16 mouse cellular contexts compared by ENCODE assay signal in the genomic region with DNA sequence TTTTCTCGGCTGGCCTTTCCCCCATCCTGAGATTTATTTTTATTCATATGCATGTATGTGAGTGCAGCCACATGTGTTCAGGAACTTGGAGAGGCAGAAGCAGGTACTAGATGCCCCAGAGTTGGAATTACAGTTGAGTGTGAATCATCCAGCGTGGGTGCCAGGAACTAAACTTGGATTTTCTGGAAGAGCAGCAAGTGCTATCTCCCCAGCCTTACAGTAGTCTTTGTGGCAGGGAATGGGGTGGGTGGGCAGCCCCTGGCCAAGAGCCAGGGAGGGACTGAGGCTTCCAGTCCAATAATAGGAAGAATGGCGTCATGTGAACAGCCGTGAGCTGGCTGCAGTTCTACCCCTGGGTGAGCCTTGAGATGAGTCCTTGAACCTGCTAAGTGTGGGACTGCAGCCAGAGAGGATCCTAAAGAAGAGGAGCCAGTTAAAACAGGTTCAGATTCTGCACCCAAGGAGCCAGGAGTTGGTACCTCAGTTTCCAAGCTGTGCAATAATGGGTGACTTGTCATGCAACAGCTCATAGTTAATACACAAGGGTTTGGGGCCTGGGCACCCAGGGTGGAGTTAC. TPM values are rescaled to one million over a fixed set of nuclear protein-coding genes. Genes with fewer than 3 reads are reported as not detected.
DNase-seq lines count a peak whose midpoint lies in the region.
"Had no signal": no experiment of that assay in that cellular context is flagged by ENCODE, and none has a peak within 500 bp of the region (broad histone marks: within the 10 kb centered on the region; RNA-seq: fewer than 3 reads in every experiment).

No protein-coding gene starts in this region.

- DNase-seq in left cerebral cortex, adult 18-20 months (ENCODE audit: low spot score in 2 of 2): peak; percentile 66 to 74
- no peak for DNase-seq in left cerebral cortex, postnatal 10 days (ENCODE audit: extremely low spot score in 1 of 2, low spot score in 2 of 2)
- DNase-seq in adrenal gland, adult 2 months: peak; percentile 69
- DNase-seq in brain, adult 2 months (ENCODE audit: low read depth, low spot score): peak; percentile 89
- peak; percentile 74 to 76 for DNase-seq in left cerebral cortex, postnatal 36 days (ENCODE audit: low spot score in 2 of 2)
- DNase-seq in cerebellum, adult 11-12 months: no peak
- no peak for DNase-seq in spleen, adult 18-20 months
- DNase-seq in lung, postnatal 25 days (ENCODE audit: low spot score): no peak
- DNase-seq: cerebellum, adult 9-10 months; gastrocnemius, postnatal 36 days; kidney, adult 2 months; kidney, postnatal 14 days; liver, postnatal 0 days; lung, postnatal 10 days; retina, postnatal 1 day; thymus, postnatal 14 days had no signal

- intact Hi-C loops in left cerebral cortex, postnatal 10 days (cut with DNase I): loop anchor here (10.0 kb wide), 2 partner anchors 175 to 375 kb away; no protein-coding TSS in a partner anchor
- intact Hi-C loops in left cerebral cortex, postnatal 36 days (cut with DNase I): loop anchor here (10.0 kb wide), 1 partner anchor 145 kb away; no protein-coding TSS in a partner anchor

RNA-seq across cellular contexts. Expression of gene Eid3, which starts 53.1 kb away (rescaled TPM):
- 1 to 10 TPM in 1 of 2 experiments, under 1 TPM in 1; 0.84 to 1.3 TPM for total RNA-seq in left cerebral cortex, adult 18-20 months (2021)
- 1 to 10 TPM; 1.8 to 2.1 TPM for total RNA-seq in left cerebral cortex, postnatal 10 days (2021)
- total RNA-seq in adrenal gland, adult 2 months (2021): 1 to 10 TPM in 1 of 2 experiments, under 1 TPM in 1; 0.97 to 3.0 TPM
- 0.07 and 0.13 TPM in 2 replicates for polyA plus RNA-seq in adrenal gland, adult 2 months (2012; rRNA removed)
- total RNA-seq in left cerebral cortex, postnatal 36 days (2021): 1 to 10 TPM; 1.5 to 3.0 TPM
- polyA plus RNA-seq: liver, postnatal 0 days had no signal

Comparison
In these comparisons a context has a peak if more than half of its experiments do, and no peak if none do; other contexts are left out.
1. DNase-seq: peak in left cerebral cortex, adult 18-20 months (2 of 2), adrenal gland, adult 2 months (single experiment), brain, adult 2 months (single experiment) and left cerebral cortex, postnatal 36 days (2 of 2); none in left cerebral cortex, postnatal 10 days (0 of 2), cerebellum, adult 11-12 months (single experiment), spleen, adult 18-20 months (0 of 2) and lung, postnatal 25 days (single experiment).